Mouse (Mus musculus) lung, postnatal 0 days (tissue): ENCODE results near the gene Gm49721.
"Not testable (repeated sequence)": the region's sequence is repeated elsewhere in the genome, so short reads cannot be mapped to it uniquely, and the experiment has no call there.

ENCODE experiments used
- CTCF ChIP-seq: IDR thresholded peaks from 2 replicates; pipeline ENCODE4 v1.5.1; 2016; ENCODE audit warnings: antibody characterized with exemption, mild to moderate bottlenecking
- EP300 ChIP-seq: IDR thresholded peaks from 2 replicates; pipeline ENCODE4 v1.6.1; 2016; ENCODE audit warnings: antibody characterized with exemption, mild to moderate bottlenecking, control low read depth

GRCm38 (mm10) chr17:6997778-6998490 is 19.2 kb downstream of the Gm49721 start:
- TF ChIP-seq CTCF, EP300: not testable (repeated sequence)
